Mouse (Mus musculus): ENCODE data around the gene Slx1b. TPM values are rescaled to one million over a fixed set of nuclear protein-coding genes. Genes with fewer than 3 reads are reported as not detected.

Gene Slx1b
- polyA plus RNA-seq, 1 experiment from 2014 or later, result 10.3 TPM

Other genes with a start within 250 kb of the Slx1b start
- gene Atp2a1, start 232.7 kb downstream of the Slx1b start, polyA plus RNA-seq (2014; fragmentation: Nextera tagmentation; extraction: Ambion mirVana), result 0.29 and 0.38 TPM in 2 replicates
- 38.1 and 44.6 TPM in 2 replicates for gene Sh2b1, start 220.4 kb downstream of the Slx1b start, polyA plus RNA-seq (2014; fragmentation: Nextera tagmentation; extraction: Ambion mirVana)
- 133 and 146 TPM in 2 replicates for gene Tufm, start 208.4 kb downstream of the Slx1b start, polyA plus RNA-seq (2014; fragmentation: Nextera tagmentation; extraction: Ambion mirVana)
- gene Atxn2l, start 192.3 kb downstream of the Slx1b start, polyA plus RNA-seq (2014; fragmentation: Nextera tagmentation; extraction: Ambion mirVana), result 52.7 and 58.6 TPM in 2 replicates
- 189 and 198 TPM in 2 replicates for gene Eif3c, start 129.4 kb downstream of the Slx1b start, polyA plus RNA-seq (2014; fragmentation: Nextera tagmentation; extraction: Ambion mirVana)
- 0.46 and 0.57 TPM in 2 replicates for gene Apobr, start 110.8 kb downstream of the Slx1b start, polyA plus RNA-seq (2014; fragmentation: Nextera tagmentation; extraction: Ambion mirVana)
- 22.4 and 23.4 TPM in 2 replicates for gene Cln3, start 110.0 kb downstream of the Slx1b start, polyA plus RNA-seq (2014; fragmentation: Nextera tagmentation; extraction: Ambion mirVana)
- not detected in 2 replicates for gene Il27, start 100.8 kb downstream of the Slx1b start, polyA plus RNA-seq (2014; fragmentation: Nextera tagmentation; extraction: Ambion mirVana)
- 2.8 and 3.4 TPM in 2 replicates for gene Nupr1, start 64.9 kb downstream of the Slx1b start, polyA plus RNA-seq (2014; fragmentation: Nextera tagmentation; extraction: Ambion mirVana)
- 44.4 and 49.4 TPM in 2 replicates for gene Sgf29, start 46.5 kb downstream of the Slx1b start, polyA plus RNA-seq (2014; fragmentation: Nextera tagmentation; extraction: Ambion mirVana)
- 0.10 and 0.69 TPM in 2 replicates for gene Sult1a1, start 19.4 kb downstream of the Slx1b start, polyA plus RNA-seq (2014; fragmentation: Nextera tagmentation; extraction: Ambion mirVana)
- gene Bola2, start 383 bp downstream of the Slx1b start, polyA plus RNA-seq (2014; fragmentation: Nextera tagmentation; extraction: Ambion mirVana), result 158 and 180 TPM in 2 replicates
- 46.2 TPM in 2 replicates for gene Coro1a, start 12.0 kb upstream of the Slx1b start, polyA plus RNA-seq (2014; fragmentation: Nextera tagmentation; extraction: Ambion mirVana)
- gene Mapk3, start 63.8 kb upstream of the Slx1b start, polyA plus RNA-seq (2014; fragmentation: Nextera tagmentation; extraction: Ambion mirVana), result 41.0 and 45.2 TPM in 2 replicates
- 0.57 and 0.86 TPM in 2 replicates for gene Gdpd3, start 70.5 kb upstream of the Slx1b start, polyA plus RNA-seq (2014; fragmentation: Nextera tagmentation; extraction: Ambion mirVana)
- 87.8 and 91.5 TPM in 2 replicates for gene Ypel3, start 81.2 kb upstream of the Slx1b start, polyA plus RNA-seq (2014; fragmentation: Nextera tagmentation; extraction: Ambion mirVana)
- 0.20 and 0.43 TPM in 2 replicates for gene Tbx6, start 85.7 kb upstream of the Slx1b start, polyA plus RNA-seq (2014; fragmentation: Nextera tagmentation; extraction: Ambion mirVana)
- gene Ppp4c, start 96.7 kb upstream of the Slx1b start, polyA plus RNA-seq (2014; fragmentation: Nextera tagmentation; extraction: Ambion mirVana), result 335 and 336 TPM in 2 replicates
- gene Fam57b, start 101.9 kb upstream of the Slx1b start, polyA plus RNA-seq (2014; fragmentation: Nextera tagmentation; extraction: Ambion mirVana), result 10.5 and 11.1 TPM in 2 replicates
- not detected in 2 replicates for gene 4930451I11Rik, start 135.9 kb upstream of the Slx1b start, polyA plus RNA-seq (2014; fragmentation: Nextera tagmentation; extraction: Ambion mirVana)
- gene Doc2a, start 151.6 kb upstream of the Slx1b start, polyA plus RNA-seq (2014; fragmentation: Nextera tagmentation; extraction: Ambion mirVana), result 4.1 and 4.8 TPM in 2 replicates
- gene Hirip3, start 166.2 kb upstream of the Slx1b start, polyA plus RNA-seq (2014; fragmentation: Nextera tagmentation; extraction: Ambion mirVana), result 23.8 and 28.4 TPM in 2 replicates
- 92.6 and 99.7 TPM in 2 replicates for gene Ino80e, start 166.6 kb upstream of the Slx1b start, polyA plus RNA-seq (2014; fragmentation: Nextera tagmentation; extraction: Ambion mirVana)
- 25.7 and 27.2 TPM in 2 replicates for gene Taok2, start 188.9 kb upstream of the Slx1b start, polyA plus RNA-seq (2014; fragmentation: Nextera tagmentation; extraction: Ambion mirVana)
- 25.6 and 26.5 TPM in 2 replicates for gene Tmem219, start 227.1 kb upstream of the Slx1b start, polyA plus RNA-seq (2014; fragmentation: Nextera tagmentation; extraction: Ambion mirVana)
- gene Kctd13, start 233.1 kb upstream of the Slx1b start, polyA plus RNA-seq (2014; fragmentation: Nextera tagmentation; extraction: Ambion mirVana), result 26.5 and 26.8 TPM in 2 replicates